Mouse (Mus musculus): ENCODE measurements around the gene Cyth2.

Cyth2 gene

GRCm38 (mm10) chr7:45812921-45813320 lies 1.5 kb downstream of the Cyth2 start:
- DNase-seq: no peak

- DNase-seq: no peak
These were observed 4.9 kb downstream of the Cyth2 start for GRCm38 (mm10) chr7:45809276-45810075.

GRCm38 (mm10) chr7:45808471-45808870 lies 5.9 kb downstream of the Cyth2 start:
- DNase-seq: no peak

GRCm38 (mm10) chr7:45805941-45806340 lies 8.4 kb downstream of the Cyth2 start:
- DNase-seq: no peak

GRCm38 (mm10) chr7:45802551-45802950 lies 11.8 kb downstream of the Cyth2 start:
- no peak for DNase-seq

- DNase-seq: peak; percentile 94
These were observed 13.0 kb downstream of the Cyth2 start for GRCm38 (mm10) chr7:45801348-45801747.

- DNase-seq: peak; percentile 63
These were observed 13.7 kb downstream of the Cyth2 start for GRCm38 (mm10) chr7:45800546-45801204.

GRCm38 (mm10) chr7:45800001-45800400 lies 14.4 kb downstream of the Cyth2 start:
- DNase-seq: no peak

GRCm38 (mm10) chr7:45798931-45799330 lies 15.4 kb downstream of the Cyth2 start:
- no peak for DNase-seq

- peak; percentile 71 for DNase-seq
These were observed 15.9 kb downstream of the Cyth2 start for GRCm38 (mm10) chr7:45798511-45798836.

- DNase-seq: no peak
These were observed 16.5 kb downstream of the Cyth2 start for GRCm38 (mm10) chr7:45797661-45798510.

GRCm38 (mm10) chr7:45796950-45797349 lies 17.4 kb downstream of the Cyth2 start:
- DNase-seq: no peak

GRCm38 (mm10) chr7:45794971-45795370 lies 19.4 kb downstream of the Cyth2 start:
- no peak for DNase-seq

GRCm38 (mm10) chr7:45793969-45794585 lies 20.3 kb downstream of the Cyth2 start:
- DNase-seq: no peak

GRCm38 (mm10) chr7:45793240-45793639 lies 21.1 kb downstream of the Cyth2 start:
- no peak for DNase-seq

- no peak for DNase-seq
These were observed 22.5 kb downstream of the Cyth2 start for GRCm38 (mm10) chr7:45791756-45792490.

- DNase-seq: peak; percentile 71
These were observed 23.7 kb downstream of the Cyth2 start for GRCm38 (mm10) chr7:45790721-45791120.

GRCm38 (mm10) chr7:45787642-45788041 lies 26.7 kb downstream of the Cyth2 start:
- no peak for DNase-seq

- peak; percentile 43 for DNase-seq
These were observed 27.5 kb downstream of the Cyth2 start for GRCm38 (mm10) chr7:45786661-45787413.

GRCm38 (mm10) chr7:45786136-45786578 lies 28.2 kb downstream of the Cyth2 start:
- DNase-seq: peak; percentile 48

GRCm38 (mm10) chr7:45785388-45786135 lies 28.8 kb downstream of the Cyth2 start:
- DNase-seq: peak; percentile 44

Data from kidney, postnatal 14 days (tissue).